Mouse (Mus musculus) MEL-GATA-1-ER (cell line): ENCODE measurements around the gene Rab33b.

ENCODE experiments used
- DNase-seq: peaks from one replicate; pipeline ENCODE4 v3.0.0-alpha.2; 2012; ENCODE audit warnings: low read depth; ENCODE audit errors: extremely low read depth

Gene Rab33b

DNA sequence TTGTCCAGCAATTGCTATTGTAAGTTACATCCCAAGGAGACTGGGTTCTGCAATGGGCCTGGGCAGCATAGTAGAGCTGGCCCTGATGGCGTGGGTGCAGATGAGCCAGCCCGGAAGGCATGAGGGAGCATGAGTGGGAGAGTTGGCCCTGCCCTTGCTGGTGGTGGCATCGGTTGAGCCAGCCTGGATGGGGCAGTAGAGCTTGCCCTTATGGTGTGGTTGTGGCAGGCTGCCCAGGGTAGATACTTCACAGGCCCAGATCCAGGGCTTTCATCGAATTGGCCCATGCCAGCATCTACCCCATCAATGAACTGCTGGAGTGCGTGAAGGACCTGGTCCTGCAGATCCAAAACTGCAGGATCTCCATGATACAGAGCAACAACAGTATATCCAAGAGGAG lies 28.3 kb downstream of the Rab33b start:
- no peak for DNase-seq

DNA sequence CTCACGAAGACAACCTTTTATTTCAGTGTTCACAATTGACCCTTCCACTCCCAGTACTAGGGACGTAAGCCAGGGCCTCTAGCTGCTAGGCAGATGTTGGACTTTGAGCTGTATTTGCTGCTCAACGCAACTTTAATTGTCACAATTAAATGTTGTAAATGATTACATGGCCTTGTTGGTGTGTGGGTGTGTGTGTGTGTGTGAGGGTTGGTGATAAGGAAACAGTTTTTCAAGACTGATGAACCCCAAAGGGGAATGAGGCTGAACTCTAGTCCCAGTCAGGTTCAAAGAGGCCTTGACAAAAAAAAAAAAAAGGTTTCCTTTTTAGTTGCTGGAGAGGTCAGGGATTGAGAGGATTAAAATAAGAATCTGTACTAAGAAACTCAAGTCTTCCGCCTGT lies 33.7 kb downstream of the Rab33b start:
- DNase-seq: peak; percentile 10

DNA sequence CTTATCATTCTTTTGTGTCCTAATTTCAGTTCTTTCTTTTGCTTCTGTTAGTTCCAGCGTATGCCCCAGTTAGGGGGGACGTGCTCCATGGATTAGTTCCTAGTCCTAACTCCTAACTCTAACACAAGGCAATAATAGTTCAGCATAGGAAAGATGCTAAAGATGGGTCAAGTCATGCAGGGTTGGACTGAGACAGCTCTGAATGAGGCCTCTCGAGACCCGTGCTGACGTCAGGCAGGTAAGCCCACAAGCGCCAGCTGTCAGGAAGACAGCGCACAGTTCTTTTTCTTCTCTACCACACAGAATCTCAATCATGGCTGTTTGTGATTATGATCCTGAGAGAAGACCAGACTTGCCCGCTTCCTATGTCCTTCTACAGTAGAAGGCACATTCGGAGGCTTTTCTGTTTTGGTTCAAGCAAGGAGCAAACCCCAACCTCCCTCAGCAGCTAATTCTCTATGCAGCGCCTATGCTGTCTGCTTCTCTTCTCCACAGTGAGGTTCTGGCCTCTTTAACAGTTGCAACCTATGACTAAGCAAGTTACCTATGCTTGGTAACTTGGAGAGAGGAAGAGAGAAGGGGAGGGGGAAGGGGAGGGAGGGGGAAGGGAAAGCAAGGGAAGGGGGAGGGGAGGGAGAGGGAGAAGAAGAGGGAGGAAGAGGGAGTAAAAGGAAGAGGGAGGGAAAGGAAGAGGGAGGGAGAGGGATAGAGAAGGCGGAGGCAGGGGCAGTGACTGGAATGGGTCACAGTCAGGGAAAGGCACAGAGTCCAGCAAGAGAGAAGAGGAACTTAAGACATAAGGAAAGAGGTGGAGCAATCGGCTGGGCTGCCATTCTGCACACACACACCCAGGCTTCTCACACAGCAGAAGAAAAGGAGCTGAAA lies 34.4 kb downstream of the Rab33b start:
- peak; percentile 62 for DNase-seq

DNA sequence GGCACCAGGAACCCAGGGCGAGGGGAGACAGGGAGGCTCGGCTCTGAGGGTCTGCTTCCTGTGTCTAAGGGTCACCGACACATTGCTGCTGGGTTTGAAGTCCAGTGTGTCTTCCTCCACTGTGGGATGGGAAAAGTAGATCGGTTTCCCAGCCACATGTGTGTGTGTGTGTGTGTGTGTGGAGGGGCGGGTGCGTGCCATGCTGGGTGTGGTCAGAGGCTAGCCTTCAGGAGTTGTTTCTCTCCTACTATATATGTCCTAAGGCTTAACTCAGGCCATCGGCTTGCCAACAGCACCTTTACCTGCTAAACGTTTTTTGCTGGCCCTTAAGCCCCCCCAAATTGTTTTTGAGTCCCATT lies 35.0 kb downstream of the Rab33b start:
- no peak for DNase-seq

DNA sequence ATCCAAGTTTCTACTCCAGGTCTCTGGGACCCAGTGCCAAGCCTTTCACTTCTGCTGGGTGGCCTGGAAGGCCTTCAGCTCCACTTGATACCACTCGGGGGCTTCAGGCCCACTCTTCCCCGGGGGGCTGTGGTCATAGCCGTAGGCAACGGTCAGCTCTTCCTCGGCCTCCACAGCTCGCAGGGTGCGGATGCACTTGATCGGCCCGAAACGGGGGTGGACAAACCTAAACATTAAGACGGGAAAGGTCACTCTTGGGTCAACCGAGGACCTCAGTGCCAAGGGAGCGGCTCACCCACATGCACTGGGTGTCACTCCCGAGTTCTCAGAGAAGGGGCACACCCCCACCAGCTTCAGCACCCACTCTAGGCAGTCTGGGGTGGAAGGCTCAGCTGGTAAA lies 37.5 kb downstream of the Rab33b start:
- DNase-seq: no peak

DNA sequence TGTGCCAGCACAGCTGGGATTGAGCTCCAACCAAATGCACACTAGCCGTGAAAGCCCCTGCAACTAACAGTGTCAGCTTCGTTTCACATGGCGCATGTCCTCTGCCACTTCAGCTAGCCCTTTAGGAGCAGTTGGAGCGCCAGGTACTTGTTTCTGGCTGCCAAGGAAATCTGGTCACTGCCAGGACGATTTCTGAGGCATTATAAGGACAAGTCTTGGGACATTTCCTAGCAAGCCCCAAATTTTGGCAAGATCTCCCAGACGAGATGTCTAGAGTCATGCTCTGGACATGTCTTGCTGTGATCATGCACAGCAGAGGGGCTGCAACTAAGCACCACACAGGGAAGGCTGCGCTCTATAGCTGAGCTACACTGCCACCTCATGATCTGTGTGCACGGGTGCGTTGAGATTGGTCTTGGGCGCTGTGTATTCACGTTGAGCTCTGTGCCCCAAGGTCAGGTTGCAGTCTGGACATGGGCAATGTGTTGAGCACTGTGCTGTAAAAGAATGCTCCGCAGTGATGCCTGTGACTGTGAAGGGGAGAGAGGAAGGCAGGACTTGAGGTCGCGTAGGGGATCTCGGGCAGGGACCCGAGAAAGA lies 41.6 kb downstream of the Rab33b start:
- DNase-seq: no peak

DNA sequence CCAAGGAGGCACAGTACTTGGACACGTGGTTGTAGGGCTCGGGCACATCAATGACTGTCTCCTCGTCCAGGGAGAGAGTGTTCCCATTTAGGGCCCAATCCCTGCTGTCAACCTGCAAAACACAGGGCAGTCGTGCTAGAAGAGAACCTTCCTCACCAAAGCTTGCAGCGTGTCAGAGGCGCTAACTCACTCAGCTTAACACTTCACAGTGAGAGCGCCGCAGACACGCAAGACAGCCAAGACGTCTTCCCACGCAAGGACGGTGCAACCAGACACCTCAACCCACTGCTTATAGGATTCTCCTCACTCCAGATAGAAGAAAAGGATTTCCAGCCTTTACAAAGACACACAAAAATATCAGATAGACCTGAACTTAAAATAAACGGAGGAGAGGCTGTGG lies 43.2 kb downstream of the Rab33b start:
- no peak for DNase-seq

DNA sequence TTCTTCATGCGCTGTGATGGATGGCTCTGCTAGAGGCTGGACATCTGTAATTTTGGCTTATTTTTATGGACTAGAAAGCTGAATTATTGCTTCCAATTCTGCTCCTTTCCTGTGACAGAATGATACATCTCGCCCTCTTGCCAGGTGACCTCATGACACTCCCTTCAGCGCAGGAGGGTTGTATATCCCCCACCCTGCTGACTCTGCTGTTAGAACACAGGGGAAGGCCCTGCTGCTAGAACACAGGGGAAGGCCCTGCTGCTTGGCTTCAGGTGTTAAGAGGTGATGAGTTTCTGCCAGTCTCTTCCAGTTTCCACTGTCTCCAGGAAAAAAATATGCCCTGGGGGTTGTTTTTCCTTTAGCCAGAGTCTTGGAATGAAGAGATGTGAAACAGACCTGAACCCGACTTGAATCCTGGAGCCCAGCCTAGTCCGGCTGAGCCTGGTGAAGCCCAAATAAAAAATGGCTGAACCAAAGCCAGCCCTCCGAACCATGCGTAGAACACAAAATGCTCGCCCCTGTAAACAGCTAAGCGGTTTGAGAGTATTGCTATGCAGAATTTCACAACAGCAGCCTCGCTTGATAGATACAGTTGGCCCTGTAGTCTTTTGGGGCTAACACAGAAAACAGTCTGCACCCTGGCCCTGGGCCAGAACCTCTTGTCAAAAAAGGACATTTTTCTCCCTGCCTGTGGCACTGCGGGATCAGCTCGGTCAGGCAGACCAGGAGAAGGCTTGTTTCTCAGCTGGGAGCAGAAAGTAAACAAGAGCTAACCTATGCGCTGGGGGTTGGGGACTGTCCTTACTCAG lies 48.0 kb downstream of the Rab33b start:
- DNase-seq: no peak

DNA sequence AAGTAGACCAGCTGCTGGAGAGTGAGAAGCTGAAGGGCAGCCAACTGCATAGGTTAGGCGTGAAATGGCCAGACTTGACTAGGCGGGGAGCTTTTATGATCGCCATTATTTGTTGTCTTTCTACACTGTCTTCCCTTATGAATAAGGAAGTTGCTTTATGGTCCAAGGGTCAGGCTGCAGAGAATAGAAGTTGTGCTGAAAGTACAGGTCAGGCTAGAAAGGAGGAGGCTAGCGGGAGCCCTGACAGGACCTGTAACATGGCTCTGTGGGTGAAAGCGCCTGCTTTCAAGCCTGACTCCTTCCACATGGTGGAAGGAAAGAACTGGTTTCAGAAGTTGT lies 48.5 kb downstream of the Rab33b start:
- no peak for DNase-seq

DNA sequence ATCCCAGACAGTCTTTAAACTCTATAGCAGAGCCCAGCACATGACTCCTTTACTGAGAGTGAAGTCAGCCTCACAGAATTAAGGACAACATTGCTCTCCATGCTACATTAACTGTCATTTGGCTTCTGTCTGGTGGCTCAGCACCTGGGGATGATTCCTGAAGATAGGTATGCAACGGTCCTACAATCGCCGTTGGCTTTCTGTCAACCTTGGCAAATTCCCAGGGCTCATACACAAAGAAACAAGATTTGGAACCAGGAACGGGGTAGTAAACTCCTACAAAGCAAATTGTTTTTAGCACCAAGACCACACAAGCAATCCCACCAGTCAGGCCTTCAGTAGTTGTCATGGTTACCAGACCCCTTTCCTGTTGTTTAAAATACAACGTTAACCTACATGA lies 49.9 kb downstream of the Rab33b start:
- no peak for DNase-seq

DNA sequence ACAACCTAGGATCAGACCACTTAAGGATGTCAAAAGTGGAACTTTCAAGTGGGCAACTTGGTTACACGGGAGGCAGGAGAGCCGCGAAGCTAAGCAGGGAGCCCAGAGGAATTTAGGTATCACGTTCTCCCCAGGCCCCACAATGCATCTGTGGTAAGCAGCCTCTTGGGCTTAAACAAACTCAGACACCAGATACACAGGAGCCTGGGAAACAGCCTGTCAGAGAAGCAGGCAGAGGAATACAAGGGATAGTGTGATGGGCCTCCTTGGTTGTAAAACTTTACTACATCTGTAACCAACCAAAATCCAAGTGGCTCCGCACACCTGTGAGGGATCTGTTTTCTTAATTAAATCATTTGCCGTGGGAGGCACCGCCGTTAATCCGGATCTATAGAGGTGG lies 50.3 kb downstream of the Rab33b start:
- no peak for DNase-seq

DNA sequence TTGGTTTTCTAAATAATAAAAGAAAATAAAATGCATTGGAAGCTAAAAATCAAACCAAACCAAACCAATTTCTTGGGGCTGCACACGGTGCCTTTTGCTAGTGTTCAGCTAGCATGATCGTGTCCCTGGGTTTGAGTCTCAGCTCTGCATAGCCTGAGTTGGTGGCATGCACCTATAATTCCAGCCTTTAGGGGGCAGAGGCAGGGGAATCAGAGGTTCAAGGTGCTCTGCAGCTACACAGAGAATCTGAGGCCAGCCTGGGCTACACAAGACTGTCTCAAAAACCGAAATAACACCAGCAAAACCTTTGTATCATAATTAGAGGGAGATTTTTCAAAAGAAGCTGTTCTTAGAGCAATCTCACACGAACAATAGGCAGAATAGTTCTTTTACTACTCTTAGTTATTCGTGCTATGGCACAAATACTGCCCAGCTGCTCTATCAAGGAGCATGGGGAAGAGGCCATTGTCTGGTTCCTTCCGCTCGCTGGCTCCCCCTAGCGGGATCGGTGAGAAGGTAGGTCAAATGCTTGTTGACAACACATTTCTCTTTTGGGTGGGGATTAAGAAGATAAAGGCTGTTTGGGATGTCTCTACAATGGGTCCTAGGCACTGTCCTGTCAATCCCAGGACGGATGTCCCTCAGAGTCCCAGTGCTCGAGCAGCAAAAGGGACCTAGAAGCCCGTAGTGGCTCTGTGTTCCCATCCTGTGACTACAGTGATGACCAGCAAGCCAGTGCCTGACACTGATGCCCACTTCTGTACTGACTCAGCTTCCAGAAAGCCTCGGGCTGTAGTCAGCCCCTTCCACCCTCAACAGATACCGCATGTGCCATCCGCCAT lies 56.1 kb downstream of the Rab33b start:
- DNase-seq: peak; percentile 27

DNA sequence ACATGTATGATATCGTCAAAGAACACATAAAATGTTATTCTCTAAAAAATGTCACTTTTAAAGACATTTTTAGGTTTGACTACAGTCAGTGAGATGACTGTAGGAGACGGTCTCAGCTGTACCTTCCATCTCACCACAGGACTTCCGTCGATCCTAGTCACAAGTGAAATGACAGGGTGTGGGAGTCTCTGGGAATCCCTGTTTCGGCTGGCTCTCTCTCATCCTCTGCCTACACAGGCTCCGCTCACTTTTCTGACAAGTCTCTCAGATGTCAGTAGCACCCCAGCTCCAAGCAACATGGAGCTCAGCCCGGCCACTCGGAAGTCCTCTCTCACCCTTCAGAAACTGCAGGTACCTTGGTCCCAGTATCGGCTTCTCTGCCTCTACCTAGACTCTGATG lies 56.9 kb downstream of the Rab33b start:
- DNase-seq: no peak

DNA sequence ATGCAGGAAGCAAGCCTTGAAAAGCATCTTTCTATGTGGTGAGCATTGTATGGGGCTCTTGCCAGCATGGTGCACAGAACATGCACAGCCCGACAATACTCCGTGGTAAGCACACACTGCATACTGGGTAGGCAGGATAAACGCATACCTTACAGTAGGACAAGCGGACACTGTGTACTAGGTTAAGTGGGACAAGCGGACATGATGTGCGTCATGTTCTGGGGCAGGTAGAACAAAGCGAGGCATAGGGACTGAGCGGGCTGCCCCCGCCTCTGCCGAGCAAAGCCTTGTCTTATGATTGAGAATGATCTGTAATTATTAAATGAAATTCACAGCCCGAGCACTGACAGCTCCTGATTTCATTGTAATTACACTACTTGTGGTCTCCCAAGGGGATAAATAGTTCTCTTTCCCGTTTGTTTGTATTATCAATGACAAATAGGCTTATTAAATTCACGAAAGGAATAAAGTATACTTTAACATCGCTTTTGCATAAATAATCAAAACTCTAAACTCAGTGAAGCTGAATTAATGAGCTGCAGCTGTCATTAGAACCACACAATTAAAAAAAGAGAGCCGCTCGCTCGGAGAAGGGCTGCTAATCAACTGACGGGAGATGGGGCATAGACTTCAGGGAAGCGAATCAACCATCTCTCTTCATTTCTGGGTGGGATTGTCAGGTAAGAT lies 60.9 kb downstream of the Rab33b start:
- no peak for DNase-seq
